Mouse (Mus musculus): Measurements from ENCODE around the gene Rad23a.
A peak's percentile ranks its signal among the peaks of the same experiment; 100 is the strongest.
"Not testable (repeated sequence)": the region's sequence is repeated elsewhere in the genome, so short reads cannot be mapped to it uniquely, and the experiment has no call there.

The Rad23a gene

GRCm38 (mm10) chr8:84841514-84841913, 1.0 kb upstream of the Rad23a start:
- no peak for DNase-seq (ENCODE audit: low read depth, low spot score)

GRCm38 (mm10) chr8:84839875-84840247, 604 bp downstream of the Rad23a start:
- DNase-seq (ENCODE audit: low read depth, low spot score), result no peak

DNA sequence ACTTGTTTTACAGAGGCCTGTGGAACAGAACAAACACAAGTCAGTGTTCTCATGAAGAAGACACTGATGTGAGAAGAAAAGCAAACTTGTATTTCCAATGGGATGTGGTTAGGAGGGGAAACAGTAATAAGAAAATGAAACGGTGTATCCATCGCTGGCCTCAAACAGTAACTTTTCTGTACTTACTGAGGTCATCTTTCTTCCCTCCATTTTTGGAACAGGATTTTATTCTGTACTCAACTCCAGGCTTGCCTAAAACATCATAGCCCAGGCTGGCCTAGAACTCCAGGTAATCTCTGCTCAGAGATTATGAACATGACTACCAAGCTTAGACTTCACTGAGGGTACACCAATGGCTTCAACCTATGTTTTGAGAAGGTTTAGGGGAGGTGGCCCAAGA, 1.1 kb downstream of the Rad23a start:
- no peak for DNase-seq (ENCODE audit: low read depth, low spot score)

DNA sequence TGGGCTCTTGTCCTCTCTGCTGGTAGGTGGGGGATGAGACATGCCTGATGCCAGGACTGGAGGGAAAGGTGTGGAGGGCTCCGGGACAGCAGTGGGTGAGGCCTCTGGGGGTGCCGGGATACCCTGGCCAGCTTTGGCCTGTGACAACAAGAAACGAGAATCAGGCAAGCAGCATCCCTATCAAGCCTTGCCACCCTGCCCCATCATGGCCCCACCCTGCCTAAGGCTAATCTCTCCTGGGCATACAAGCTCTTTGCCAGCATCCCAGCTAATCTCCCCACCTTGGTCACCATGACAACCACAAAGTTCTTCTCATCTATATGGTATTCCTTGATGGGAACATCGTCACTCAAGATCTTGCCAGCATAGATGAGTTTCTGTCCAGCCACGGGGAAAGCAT, 2.0 kb downstream of the Rad23a start:
- DNase-seq (ENCODE audit: low read depth, low spot score), result no peak

DNA sequence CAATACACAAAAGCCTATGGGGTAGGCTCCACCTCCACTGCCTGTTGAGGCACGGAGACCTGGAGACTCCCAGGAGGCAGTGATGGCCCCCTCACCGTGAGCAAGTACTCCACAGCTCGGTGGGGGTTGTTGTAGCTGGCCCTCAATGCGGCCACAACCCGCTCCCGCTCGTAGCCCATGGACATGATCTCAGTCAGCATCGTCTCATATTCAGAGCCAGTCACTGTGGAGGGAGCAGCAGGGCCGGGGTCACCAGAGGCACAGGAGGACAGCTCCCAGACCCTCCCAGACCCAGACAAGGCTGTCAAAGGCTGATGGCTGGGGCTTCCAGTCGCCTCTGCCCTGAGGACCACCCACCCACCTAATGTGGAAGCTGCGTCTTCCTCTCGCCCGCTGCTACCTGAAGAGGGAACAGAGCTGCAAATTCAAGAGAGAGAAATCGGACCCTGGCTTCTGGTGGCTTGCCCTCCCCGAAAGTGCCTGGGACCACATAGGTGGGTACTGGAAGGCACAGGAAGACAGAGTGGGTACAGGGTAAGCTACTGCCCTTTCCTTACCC, 2.5 kb downstream of the Rad23a start:
- DNase-seq (ENCODE audit: low read depth, low spot score), result no peak

- DNase-seq (ENCODE audit: low read depth, low spot score), result peak; percentile 34
These were observed 3.1 kb downstream of the Rad23a start for GRCm38 (mm10) chr8:84837149-84837911.

DNA sequence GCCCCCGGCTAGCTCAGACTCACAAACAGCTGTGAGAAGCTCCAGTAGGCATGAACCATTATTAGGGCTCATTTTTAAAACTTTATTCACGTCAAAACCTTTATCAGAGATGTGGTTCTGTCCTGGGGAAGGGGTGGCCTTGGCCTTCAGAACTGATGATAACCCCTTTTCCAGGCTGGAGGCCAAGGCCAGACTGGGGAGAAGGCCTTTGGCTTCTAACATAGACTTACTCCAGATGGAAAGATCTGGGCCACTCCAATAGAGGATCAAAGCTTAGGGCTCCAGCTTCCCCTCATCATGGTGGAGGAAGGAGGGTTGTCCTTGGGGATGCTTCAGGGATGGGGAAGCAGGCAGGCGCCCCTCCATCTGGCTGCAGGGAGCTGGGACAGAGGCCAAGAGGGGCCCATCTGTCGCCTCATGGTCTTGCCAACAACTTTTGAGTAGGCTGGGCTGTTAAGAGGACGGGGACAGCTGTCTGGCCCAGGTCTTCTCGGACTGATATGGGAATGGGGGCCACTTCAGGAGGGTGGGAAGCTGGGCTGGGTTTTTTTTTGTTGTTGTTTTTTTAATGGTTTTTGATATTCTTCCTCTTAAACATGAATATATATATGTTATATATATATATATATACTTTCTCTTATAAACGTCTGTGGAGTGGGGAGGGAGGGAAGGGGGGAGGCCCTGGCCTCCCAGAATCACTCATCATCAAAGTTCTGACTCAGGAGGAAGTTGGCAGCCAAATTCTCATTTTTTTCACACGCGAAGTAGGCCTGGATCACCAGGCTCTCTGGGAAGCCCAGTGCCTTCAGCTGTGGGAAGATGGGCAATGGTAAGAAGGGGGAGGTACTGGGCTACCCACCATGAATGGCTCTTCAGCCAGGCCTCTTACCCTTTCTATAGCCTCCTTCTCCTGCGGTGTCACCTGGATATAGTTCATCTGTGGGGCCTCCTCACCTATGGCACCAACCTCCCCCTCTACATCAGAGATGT, 5.3 kb downstream of the Rad23a start:
- DNase-seq (ENCODE audit: low read depth, low spot score), result peak; percentile 90

DNA sequence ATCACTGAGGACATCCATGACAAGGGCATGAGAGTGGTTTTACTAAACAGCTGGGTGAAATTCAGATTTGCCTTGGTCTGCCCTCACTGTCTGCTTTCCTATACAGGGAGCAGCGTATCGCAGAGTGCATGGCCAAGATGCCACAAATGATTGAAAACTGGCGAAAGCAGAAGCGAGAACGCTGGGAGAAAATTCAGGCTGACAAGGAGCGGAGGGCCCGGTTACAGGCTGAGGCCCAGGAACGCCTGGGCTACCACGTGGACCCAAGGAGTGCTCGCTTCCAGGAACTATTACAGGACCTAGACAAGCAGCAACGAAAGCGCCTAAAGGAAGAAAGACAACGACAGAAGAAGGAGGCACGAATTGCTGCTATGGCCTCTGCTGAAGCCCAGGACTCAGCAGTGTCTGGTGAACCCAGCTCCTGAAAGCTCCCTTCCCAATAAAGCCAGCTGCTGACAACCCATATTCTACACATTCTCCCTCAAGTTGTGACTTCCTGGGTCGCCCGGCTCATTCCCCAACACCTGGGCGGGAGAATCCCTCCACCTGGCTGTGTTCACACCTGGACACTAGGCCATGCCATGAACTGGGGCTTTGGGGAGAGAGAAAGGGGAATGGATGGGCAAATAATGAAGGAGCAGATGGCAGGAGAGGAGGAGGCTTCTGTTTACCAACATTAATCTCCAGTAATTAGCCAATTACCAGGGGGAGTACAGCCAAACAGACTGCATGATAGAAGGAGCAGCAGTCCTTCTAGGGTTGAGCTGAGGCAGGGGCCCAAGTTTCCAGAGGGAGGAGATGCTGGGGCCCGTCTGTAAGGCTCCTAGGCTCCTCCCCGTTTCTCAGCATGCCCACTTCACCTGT, 6.2 kb downstream of the Rad23a start:
- peak; percentile 46 for DNase-seq (ENCODE audit: low read depth, low spot score)

- DNase-seq (ENCODE audit: low read depth, low spot score), result no peak
These were observed 7.4 kb downstream of the Rad23a start for GRCm38 (mm10) chr8:84832759-84833742.

DNA sequence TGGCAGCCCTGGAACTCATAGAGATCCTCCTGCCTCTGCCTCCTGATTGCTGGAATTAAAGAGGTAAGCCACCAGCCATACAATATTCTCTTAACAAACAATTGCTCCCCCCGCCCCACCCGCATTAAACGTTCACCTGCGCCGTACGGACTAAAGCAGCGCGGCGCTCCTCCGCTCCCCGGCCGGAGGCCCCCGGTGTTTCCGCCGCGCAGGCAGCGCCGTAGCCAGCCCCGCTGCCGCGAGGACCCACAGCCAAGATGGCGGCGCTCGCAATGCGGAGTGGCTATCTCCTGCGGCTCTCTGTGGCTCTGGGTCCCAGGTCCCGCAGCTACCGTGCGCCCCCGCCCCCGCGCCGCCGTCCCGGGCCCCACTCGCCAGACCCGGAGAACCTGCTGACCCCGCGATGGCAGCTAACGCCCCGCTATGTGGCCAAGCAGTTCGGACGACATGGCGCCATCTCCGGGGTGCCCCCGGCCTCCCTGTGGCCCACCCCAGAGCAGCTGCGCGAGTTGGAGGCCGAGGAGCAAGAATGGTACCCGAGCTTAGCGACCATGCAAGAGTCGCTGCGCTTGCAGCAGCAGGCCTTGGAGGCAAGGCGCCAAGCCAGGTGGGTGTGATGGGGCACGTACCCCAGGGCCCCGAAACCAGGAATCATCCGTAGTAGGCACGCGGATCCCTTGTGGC, 8.3 kb downstream of the Rad23a start:
- DNase-seq (ENCODE audit: low read depth, low spot score), result peak; percentile 91

GRCm38 (mm10) chr8:84831490-84831889, 9.0 kb downstream of the Rad23a start, which contains the start of gene Gadd45gip1:
Gene Gadd45gip1, plus strand, starts transcription at chr8:84831522.
- peak; percentile 59 for DNase-seq (ENCODE audit: low read depth, low spot score)

GRCm38 (mm10) chr8:84826518-84826917, 13.9 kb downstream of the Rad23a start:
- not testable (repeated sequence) for DNase-seq (ENCODE audit: low read depth, low spot score)

DNA sequence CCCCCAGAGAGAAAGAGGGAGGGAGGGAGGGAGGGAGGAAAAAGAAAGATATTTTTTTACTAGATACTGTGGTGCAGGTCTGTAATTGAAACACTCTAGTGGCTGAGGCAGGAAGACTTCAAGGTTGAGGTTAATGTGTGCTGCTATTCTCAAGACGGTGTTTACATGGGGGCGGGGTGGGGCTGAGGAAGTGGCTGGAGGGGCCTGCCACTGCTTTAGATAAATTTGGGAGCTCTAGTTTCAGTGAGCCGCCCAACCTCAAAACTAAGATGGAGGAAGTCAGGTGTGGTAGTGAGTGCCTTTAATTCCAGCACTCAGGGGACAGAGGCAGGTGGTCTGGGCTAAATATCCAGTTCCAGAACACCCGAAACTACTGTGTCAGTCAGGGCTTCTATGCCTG, 14.8 kb downstream of the Rad23a start:
- DNase-seq (ENCODE audit: low read depth, low spot score), result no peak

GRCm38 (mm10) chr8:84823653-84824052, 16.8 kb downstream of the Rad23a start:
- peak; percentile 91 for DNase-seq (ENCODE audit: low read depth, low spot score)

- DNase-seq (ENCODE audit: low read depth, low spot score), result no peak
These were observed 17.7 kb downstream of the Rad23a start, which contains the start of gene Dand5 for GRCm38 (mm10) chr8:84822723-84823122. Gene Dand5, minus strand, starts transcription at chr8:84822823.

- no peak for DNase-seq (ENCODE audit: low read depth, low spot score)
These were observed 24.3 kb downstream of the Rad23a start for GRCm38 (mm10) chr8:84816117-84816516.

DNA sequence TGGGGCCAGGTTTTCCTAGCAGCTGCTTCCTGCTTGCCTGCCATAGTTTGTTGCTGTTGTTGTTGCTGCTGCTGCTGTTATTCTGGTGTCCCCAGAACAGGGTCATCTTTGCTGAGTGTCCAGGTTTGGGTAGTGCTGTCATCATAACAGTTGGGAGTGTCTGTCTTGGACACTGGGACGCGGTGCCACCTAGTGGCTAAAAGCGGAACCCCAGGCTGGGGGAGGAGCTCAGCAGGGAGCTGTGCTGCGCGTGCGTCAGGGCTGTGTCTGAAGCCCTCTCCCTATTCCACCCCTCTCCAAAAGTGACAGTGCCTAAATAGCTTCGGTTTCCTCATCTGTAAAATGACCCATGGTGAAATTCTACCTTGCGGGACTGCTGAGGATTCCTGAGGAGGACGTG, 24.9 kb downstream of the Rad23a start:
- peak; percentile 95 for DNase-seq (ENCODE audit: low read depth, low spot score)

DNA sequence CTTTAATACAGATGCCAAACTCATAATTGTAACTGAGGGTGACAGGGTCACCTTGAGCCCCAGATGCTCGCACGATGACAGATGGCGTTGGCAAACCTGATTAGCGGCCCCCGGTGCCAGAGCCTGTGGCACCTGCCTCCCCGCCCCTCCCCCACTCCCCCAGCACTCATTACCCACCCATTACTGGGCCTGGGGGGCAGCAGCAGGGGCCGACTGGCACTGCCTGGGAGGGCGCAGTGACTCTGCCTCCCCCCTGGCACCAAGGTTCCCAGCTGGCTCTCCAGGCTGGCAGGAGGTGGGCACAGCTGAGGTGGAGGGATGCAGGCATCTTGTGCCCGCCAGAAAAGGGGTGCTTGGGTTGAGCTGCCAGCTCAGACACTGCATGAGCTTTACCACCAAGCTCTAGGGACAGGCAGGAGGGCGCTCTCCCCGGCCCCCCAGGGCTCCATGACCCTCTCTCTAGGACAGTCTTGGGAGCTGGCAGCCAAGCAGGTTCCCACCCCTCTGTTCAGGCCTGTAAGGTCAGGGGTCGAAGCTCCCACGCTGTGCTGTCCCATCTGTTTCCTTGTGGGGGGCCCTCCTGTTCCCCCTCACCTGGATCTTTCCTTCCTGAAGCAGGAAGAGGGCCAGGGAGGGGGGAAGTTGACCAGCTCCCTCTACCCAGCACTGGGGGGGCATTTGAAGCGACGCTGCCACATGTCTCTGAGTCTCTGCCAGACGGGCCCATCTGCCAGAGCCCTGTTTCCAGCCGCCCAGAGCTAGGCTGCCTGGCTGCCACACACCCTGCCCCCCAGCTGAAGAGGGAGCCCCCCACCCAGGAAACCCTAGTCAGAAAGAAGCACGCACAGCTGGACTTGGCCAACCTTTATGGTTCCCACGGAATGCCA, 25.7 kb downstream of the Rad23a start:
- peak; percentile 67 for DNase-seq (ENCODE audit: low read depth, low spot score)

DNA sequence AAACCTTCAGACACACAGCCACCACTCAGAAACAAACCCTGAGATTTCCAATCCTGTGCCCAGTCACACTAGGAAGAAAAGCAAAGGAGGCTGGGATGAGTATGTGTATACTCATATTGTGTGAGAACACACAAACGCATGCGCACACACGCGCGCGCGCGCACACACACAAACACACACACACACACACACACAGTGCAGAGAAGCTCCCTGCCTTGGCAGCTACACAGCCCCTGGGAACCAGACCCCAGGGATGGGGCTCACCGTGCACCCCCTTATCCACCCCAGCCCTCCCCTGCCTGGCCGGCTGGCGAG, 26.3 kb downstream of the Rad23a start:
- DNase-seq (ENCODE audit: low read depth, low spot score), result no peak

Data from brain, adult 2 months (tissue).